Mouse (Mus musculus): ENCODE data around the gene Dusp22. TPM values are rescaled to one million over a fixed set of nuclear protein-coding genes. Genes with fewer than 3 reads are reported as not detected.

Dusp22 gene
- polyA plus RNA-seq, 1 experiment from 2014 or later: 13.9 TPM

- H3K4me3 ChIP-seq (ENCODE audit: inconsistent target): no peak overlapping the region
- 97% methylated on average over 5 of the region's 5 CpGs for WGBS (ENCODE audit: missing documents)
- H3K36me3 ChIP-seq (ENCODE audit: inconsistent target): no peaks in the 10 kb centered on the region
- H3K79me2 ChIP-seq (ENCODE audit: inconsistent target): peaks cover 14% of the 10 kb centered on the region; the same call in 1 of the 2 replicates
- H3K27ac ChIP-seq: no peak overlapping the region
Measured at GRCm38 (mm10) chr13:30689475-30689874, 29.7 kb downstream of the Dusp22 start.

- no peaks in the 10 kb centered on the region for H3K36me3 ChIP-seq (ENCODE audit: inconsistent target)
- H3K27ac ChIP-seq: no peak overlapping the region
- 89% methylated on average over 9 of the region's 9 CpGs for WGBS (ENCODE audit: missing documents)
- no peak overlapping the region for H3K4me3 ChIP-seq (ENCODE audit: inconsistent target)
- peaks cover 14% of the 10 kb centered on the region; the same call in 1 of the 2 replicates for H3K79me2 ChIP-seq (ENCODE audit: inconsistent target)
Measured at GRCm38 (mm10) chr13:30691441-30692292, 31.9 kb downstream of the Dusp22 start.

GRCm38 (mm10) chr13:30692644-30693385, 33.0 kb downstream of the Dusp22 start:
- no peak overlapping the region for H3K4me3 ChIP-seq (ENCODE audit: inconsistent target)
- no peak overlapping the region for H3K27ac ChIP-seq
- no peaks in the 10 kb centered on the region for H3K36me3 ChIP-seq (ENCODE audit: inconsistent target)
- H3K79me2 ChIP-seq (ENCODE audit: inconsistent target): peaks cover 14% of the 10 kb centered on the region; the same call in 1 of the 2 replicates
- 97% methylated on average over 7 of the region's 7 CpGs for WGBS (ENCODE audit: missing documents)

- WGBS (ENCODE audit: missing documents): 13% methylated on average over 1 of the region's 1 CpGs
- H3K27ac ChIP-seq: peak overlapping the region; percentile 34
- no peak overlapping the region for H3K4me3 ChIP-seq (ENCODE audit: inconsistent target)
- no peaks in the 10 kb centered on the region for H3K36me3 ChIP-seq (ENCODE audit: inconsistent target)
- peaks cover 18% of the 10 kb centered on the region; the same call in 1 of the 2 replicates for H3K79me2 ChIP-seq (ENCODE audit: inconsistent target)
Measured at GRCm38 (mm10) chr13:30695232-30695631, 35.4 kb downstream of the Dusp22 start.

- 0% methylated on average over 2 of the region's 2 CpGs for WGBS (ENCODE audit: missing documents)
- H3K27ac ChIP-seq: peak overlapping the region; percentile 91
Measured at GRCm38 (mm10) chr13:30695890-30696289, 36.1 kb downstream of the Dusp22 start.

GRCm38 (mm10) chr13:30697880-30698279, 38.1 kb downstream of the Dusp22 start:
- no peaks in the 10 kb centered on the region for H3K36me3 ChIP-seq (ENCODE audit: inconsistent target)
- peaks cover 18% of the 10 kb centered on the region; the same call in 1 of the 2 replicates for H3K79me2 ChIP-seq (ENCODE audit: inconsistent target)
- H3K27ac ChIP-seq: peak overlapping the region; percentile 91
- WGBS (ENCODE audit: missing documents): 11% methylated on average over 5 of the region's 5 CpGs
- H3K4me3 ChIP-seq (ENCODE audit: inconsistent target): no peak overlapping the region

More at GRCm38 (mm10) chr13:30695890-30696289, 36.1 kb downstream of the Dusp22 start:
- Histone ChIP-seq H3K4me3 (ENCODE audit: inconsistent target) (no peak overlapping the region), H3K79me2 (ENCODE audit: inconsistent target) (peaks cover 16% of the 10 kb centered on the region; the same call in 1 of the 2 replicates), H3K36me3 (ENCODE audit: inconsistent target) (no peaks in the 10 kb centered on the region)

- Histone ChIP-seq H3K36me3 (ENCODE audit: inconsistent target) (peaks cover 26% of the 10 kb centered on the region), H3K4me3 (ENCODE audit: inconsistent target) (no peak overlapping the region), H3K79me2 (ENCODE audit: inconsistent target) (peaks cover 11% of the 10 kb centered on the region; the same call in 1 of the 2 replicates), H3K27ac (no peak overlapping the region)
- WGBS (ENCODE audit: missing documents): 71% methylated on average over 5 of the region's 5 CpGs
Measured at GRCm38 (mm10) chr13:30702695-30703094, 42.9 kb downstream of the Dusp22 start.

GRCm38 (mm10) chr13:30704246-30705095, 44.7 kb downstream of the Dusp22 start:
- Histone ChIP-seq H3K27ac (no peak overlapping the region), H3K4me3 (ENCODE audit: inconsistent target) (no peak overlapping the region), H3K36me3 (ENCODE audit: inconsistent target) (peaks cover 44% of the 10 kb centered on the region), H3K79me2 (ENCODE audit: inconsistent target) (peaks cover 11% of the 10 kb centered on the region; the same call in 1 of the 2 replicates)
- WGBS (ENCODE audit: missing documents): 72% methylated on average over 8 of the region's 8 CpGs

- WGBS (ENCODE audit: missing documents): 94% methylated on average over 2 of the region's 2 CpGs
- no peak overlapping the region for H3K4me3 ChIP-seq (ENCODE audit: inconsistent target)
- H3K27ac ChIP-seq: no peak overlapping the region
- no peaks in the 10 kb centered on the region for H3K79me2 ChIP-seq (ENCODE audit: inconsistent target)
- peaks cover 42% of the 10 kb centered on the region for H3K36me3 ChIP-seq (ENCODE audit: inconsistent target)
Measured at GRCm38 (mm10) chr13:30711066-30711465, 51.3 kb downstream of the Dusp22 start.

- WGBS (ENCODE audit: missing documents): 100% methylated on average over 3 of the region's 3 CpGs
- H3K27ac ChIP-seq: no peak overlapping the region
- H3K79me2 ChIP-seq (ENCODE audit: inconsistent target): no peaks in the 10 kb centered on the region
- H3K4me3 ChIP-seq (ENCODE audit: inconsistent target): no peak overlapping the region
- peaks cover 35% of the 10 kb centered on the region for H3K36me3 ChIP-seq (ENCODE audit: inconsistent target)
Measured at GRCm38 (mm10) chr13:30711711-30712110, 51.9 kb downstream of the Dusp22 start.

GRCm38 (mm10) chr13:30712280-30712679, 52.5 kb downstream of the Dusp22 start:
- Histone ChIP-seq H3K79me2 (ENCODE audit: inconsistent target) (no peaks in the 10 kb centered on the region), H3K36me3 (ENCODE audit: inconsistent target) (peaks cover 32% of the 10 kb centered on the region), H3K4me3 (ENCODE audit: inconsistent target) (no peak overlapping the region), H3K27ac (no peak overlapping the region)
- WGBS (ENCODE audit: missing documents): 89% methylated on average over 6 of the region's 6 CpGs

- Histone ChIP-seq H3K79me2 (ENCODE audit: inconsistent target) (no peaks in the 10 kb centered on the region), H3K36me3 (ENCODE audit: inconsistent target) (peaks cover 18% of the 10 kb centered on the region), H3K27ac (no peak overlapping the region), H3K4me3 (ENCODE audit: inconsistent target) (no peak overlapping the region)
- 89% methylated on average over 3 of the region's 3 CpGs for WGBS (ENCODE audit: missing documents)
Measured at GRCm38 (mm10) chr13:30713621-30714020, 53.8 kb downstream of the Dusp22 start.

- H3K79me2 ChIP-seq (ENCODE audit: inconsistent target): no peaks in the 10 kb centered on the region
- H3K36me3 ChIP-seq (ENCODE audit: inconsistent target): peaks cover 9% of the 10 kb centered on the region; the same call in 1 of the 2 replicates
- H3K4me3 ChIP-seq (ENCODE audit: inconsistent target): no peak overlapping the region
- H3K27ac ChIP-seq: no peak overlapping the region
- 91% methylated on average over 6 of the region's 6 CpGs for WGBS (ENCODE audit: missing documents)
Measured at GRCm38 (mm10) chr13:30714552-30714951, 54.8 kb downstream of the Dusp22 start.

GRCm38 (mm10) chr13:30715060-30715459, 55.3 kb downstream of the Dusp22 start:
- Histone ChIP-seq H3K79me2 (ENCODE audit: inconsistent target) (no peaks in the 10 kb centered on the region), H3K27ac (no peak overlapping the region), H3K4me3 (ENCODE audit: inconsistent target) (no peak overlapping the region), H3K36me3 (ENCODE audit: inconsistent target) (0 out of 2 replicates have a peak, but pooled peaks cover 9% of the 10 kb centered on the region)
- WGBS (ENCODE audit: missing documents): 94% methylated on average over 7 of the region's 7 CpGs

Measured in macrophage (primary cell).